Mouse (Mus musculus) heart, adult 2 months (tissue): ENCODE measurements at regions not wholly inside any gene's neighbourhood (a gene's known extent, or its start where the extent isn't known, plus 50 kb on each side); places are given as distances from the start of the nearest gene placed in this dataset.

Source experiments
- CTCF ChIP-seq: fragments of 200-600 bp; IDR thresholded peaks from 2 replicates; pipeline ENCODE4 v1.8.1; 2022; ENCODE audit warnings: antibody characterized with exemption, mild to moderate bottlenecking, moderate library complexity
- POLR2A ChIP-seq: fragments of 200-500 bp; IDR thresholded peaks from 2 replicates; pipeline ENCODE4 v1.6.1; 2011; ENCODE audit warnings: mild to moderate bottlenecking, low read depth, low read length, control low read depth; ENCODE audit not compliant: insufficient read depth

DNA sequence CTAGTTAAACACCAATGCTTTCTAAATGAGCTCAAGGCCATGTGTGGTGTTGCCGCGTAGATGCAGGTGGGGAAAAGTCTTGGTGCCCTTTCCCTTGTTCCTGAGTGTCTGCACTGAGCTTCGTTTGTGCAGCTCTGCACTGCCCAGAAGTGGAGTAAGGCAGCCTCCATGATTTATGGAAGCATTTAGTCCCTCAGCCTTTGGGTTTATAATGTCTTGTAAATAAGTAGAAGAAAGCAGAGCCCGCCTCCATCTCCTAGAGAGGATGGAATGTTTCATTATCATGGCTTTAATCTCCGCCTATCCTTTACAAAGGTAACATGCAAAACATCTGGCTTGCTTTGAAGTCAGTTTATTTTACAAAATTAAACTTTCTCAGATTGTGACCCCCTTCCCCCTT is 105.5 kb upstream of the Ednra start:
- TF ChIP-seq CTCF, result no peak
- TF ChIP-seq POLR2A, result no peak
